Comparison of ENCODE assay signal across 8 mouse cellular contexts in genomic region chr8:70139026-70139857, GRCm38 (mm10). TPM values are rescaled to one million over a fixed set of nuclear protein-coding genes. Genes with fewer than 3 reads are reported as not detected.
A peak's percentile ranks its signal among the peaks of the same experiment; 100 is the strongest.
DNase-seq lines count a peak whose midpoint lies in the region; ATAC-seq lines count a peak whose summit lies in the region.

TSS of gene Rfxank (minus strand) at chr8:70139154.
TSS of gene Borcs8 (plus strand) at chr8:70139499.
TSS of gene Mef2b (plus strand) at chr8:70139711.

- H3K4me2 ChIP-seq in forebrain, embryonic 14.5 days (ENCODE audit: low read length): peak within 1 kb of the TSS; percentile 67
- peak within 1 kb of the TSS; percentile 78 for H3K4me2 ChIP-seq in neural tube, embryonic 15.5 days

- peaks cover 46% of the 10 kb centered on the region for H3K36me3 ChIP-seq in forebrain, embryonic 14.5 days (ENCODE audit: control insufficient read depth, insufficient read depth, low read length)
- H3K36me3 ChIP-seq in neural tube, embryonic 15.5 days: peaks cover 37% of the 10 kb centered on the region

- WGBS in forebrain, embryonic 14.5 days: under 1% methylated on average over 46 of the region's 46 CpGs
- under 1% methylated on average over 46 of the region's 46 CpGs for WGBS in neural tube, embryonic 15.5 days

- no peaks in the 10 kb centered on the region for H3K27me3 ChIP-seq in forebrain, embryonic 14.5 days (replicated peaks; ENCODE audit: control insufficient read depth, insufficient read depth, low read length)
- H3K27me3 ChIP-seq in neural tube, embryonic 15.5 days (replicated peaks): no peaks in the 10 kb centered on the region

- peaks cover 18% of the 10 kb centered on the region for H3K4me1 ChIP-seq in forebrain, embryonic 14.5 days (ENCODE audit: control insufficient read depth, insufficient read depth, low read length)
- H3K4me1 ChIP-seq in neural tube, embryonic 15.5 days: peaks cover 25% of the 10 kb centered on the region

- ATAC-seq in forebrain, embryonic 14.5 days: peak; percentile 98
- peak; percentile 98 for ATAC-seq in neural tube, embryonic 15.5 days (ENCODE audit: low FRiP score)

- peak within 1 kb of the TSS; percentile 79 for H3K9ac ChIP-seq in forebrain, embryonic 14.5 days (ENCODE audit: low read length)
- peak within 1 kb of the TSS; percentile 89 for H3K9ac ChIP-seq in neural tube, embryonic 15.5 days (replicated peaks)

- intact Hi-C loops in heart, postnatal 14 days (cut with DNase I): loop anchor here (2.0 kb wide), 1 partner anchor 32 kb away; no protein-coding TSS in a partner anchor

- H3K27ac ChIP-seq in forebrain, embryonic 14.5 days (ENCODE audit: low read depth, low read length): peak within 1 kb of the TSS; percentile 80
- peak within 1 kb of the TSS; percentile 86 for H3K27ac ChIP-seq in neural tube, embryonic 15.5 days (replicated peaks)

- H3K9me3 ChIP-seq in forebrain, embryonic 14.5 days (replicated peaks; ENCODE audit: control insufficient read depth, low read length): no peaks in the 10 kb centered on the region
- no peaks in the 10 kb centered on the region for H3K9me3 ChIP-seq in neural tube, embryonic 15.5 days (replicated peaks)

- DNase-seq in ES-CJ7 (ENCODE audit: low read depth, low spot score): peak; percentile 100
- peak; percentile 100 for DNase-seq in cerebellum, adult 11 months
- DNase-seq in forebrain, embryonic 14.5 days (ENCODE audit: low spot score): peak; percentile 100
- DNase-seq in heart, postnatal 14 days: peak; percentile 98 to 99
- DNase-seq in layer of hippocampus, adult 11-12 months (ENCODE audit: low spot score): peak; percentile 99
- DNase-seq in lung, adult 18-20 months: peak; percentile 99 to 100
- DNase-seq in testis, postnatal 14 days (ENCODE audit: low spot score): peak; percentile 98

- peak within 1 kb of the TSS; percentile 71 for H3K4me3 ChIP-seq in forebrain, embryonic 14.5 days (ENCODE audit: low read depth, low read length)
- H3K4me3 ChIP-seq in neural tube, embryonic 15.5 days (replicated peaks): peak within 1 kb of the TSS; percentile 73

RNA-seq across cellular contexts. Expression of gene Rfxank, which starts in this region (rescaled TPM):
- polyA plus RNA-seq in forebrain, embryonic 14.5 days (2014; fragmentation: Nextera tagmentation; extraction: Ambion mirVana): 8.7 and 9.2 TPM in 2 replicates
- total RNA-seq in heart, postnatal 14 days (2021): 10 to 100 TPM; 17.7 to 20.1 TPM
- polyA plus RNA-seq in neural tube, embryonic 15.5 days (2015; fragmentation: Nextera tagmentation; extraction: Ambion mirVana): 12.3 and 14.6 TPM in 2 replicates

RNA-seq across cellular contexts. Expression of gene Borcs8, which starts in this region (rescaled TPM):
- 66.2 and 76.7 TPM in 2 replicates for polyA plus RNA-seq in forebrain, embryonic 14.5 days (2014; fragmentation: Nextera tagmentation; extraction: Ambion mirVana)
- 10 to 100 TPM; 25.8 to 31.3 TPM for total RNA-seq in heart, postnatal 14 days (2021)
- 60.8 and 62.6 TPM in 2 replicates for polyA plus RNA-seq in neural tube, embryonic 15.5 days (2015; fragmentation: Nextera tagmentation; extraction: Ambion mirVana)

RNA-seq across cellular contexts. Expression of gene Mef2b, which starts in this region (rescaled TPM):
- 0.30 and 0.77 TPM in 2 replicates for polyA plus RNA-seq in forebrain, embryonic 14.5 days (2014; fragmentation: Nextera tagmentation; extraction: Ambion mirVana)
- total RNA-seq in heart, postnatal 14 days (2021): under 1 TPM in 1 of 2 experiments, not detected in 1; 0.37 TPM
- 1.4 and 1.5 TPM in 2 replicates for polyA plus RNA-seq in neural tube, embryonic 15.5 days (2015; fragmentation: Nextera tagmentation; extraction: Ambion mirVana)

Comparison
In these comparisons a context has a peak if more than half of its experiments do, and no peak if none do; other contexts are left out.
1. Peak in every context shown above with its lines: DNase-seq, ATAC-seq, H3K4me3 ChIP-seq and H3K27ac ChIP-seq.